10 mouse cellular contexts compared by ENCODE assay signal in the genomic region with DNA sequence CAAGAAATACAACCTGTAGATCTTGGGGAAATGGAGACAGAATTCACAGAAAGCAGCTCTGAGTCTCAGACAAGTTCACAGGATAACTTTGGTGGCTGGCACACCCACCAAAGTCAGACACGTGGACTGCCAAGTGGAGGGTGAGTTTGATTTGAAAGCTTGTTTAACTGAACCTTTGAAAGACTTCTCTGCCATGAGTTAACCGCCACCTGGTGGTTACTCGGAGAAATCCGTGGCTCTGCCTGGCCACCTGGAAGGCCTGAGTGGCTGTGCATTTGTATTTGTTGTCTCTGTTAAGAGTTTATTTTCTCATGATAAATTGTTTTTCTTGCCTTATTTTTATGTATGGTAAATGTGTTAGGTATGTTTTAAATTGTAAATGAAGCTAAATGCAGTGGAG. TPM values are rescaled to one million over a fixed set of nuclear protein-coding genes. Genes with fewer than 3 reads are reported as not detected.
DNase-seq lines count a peak whose midpoint lies in the region; ATAC-seq and TF ChIP-seq lines count a peak whose summit lies in the region.
"Had no signal": no experiment of that assay in that cellular context is flagged by ENCODE, and none has a peak within 500 bp of the region (broad histone marks: within the 10 kb centered on the region; RNA-seq: fewer than 3 reads in every experiment).

No protein-coding gene starts in this region.

- H3K9me3 ChIP-seq in hindbrain, postnatal 0 days (ENCODE audit: low read length): no peaks in the 10 kb centered on the region
- H3K9me3 ChIP-seq: lung, embryonic 15.5 days had no signal

- peak; percentile 69 for DNase-seq in cerebellum, adult 18-20 months
- DNase-seq in cerebellum, adult 11-12 months: no peak
- DNase-seq in left cerebral cortex, adult 18-20 months (ENCODE audit: low spot score in 2 of 2): peak; percentile 37 to 51
- DNase-seq in left cerebral cortex, adult 8-10 months (ENCODE audit: low spot score in 2 of 2): no peak
- peak; percentile 78 for DNase-seq in ZHBTc4 (ENCODE audit: low read depth, low spot score)
- peak; percentile 67 for DNase-seq in hindbrain, postnatal 0 days (ENCODE audit: low spot score)
- DNase-seq in lung, postnatal 4 days: peak; percentile 28 to 48
- DNase-seq in urinary bladder, adult 18-20 months (ENCODE audit: low spot score in 2 of 2): no peak

- no peaks in the 10 kb centered on the region for H3K27me3 ChIP-seq in hindbrain, postnatal 0 days (ENCODE audit: insufficient read depth, low read length)
- H3K27me3 ChIP-seq: lung, embryonic 15.5 days had no signal

- 9% methylated on average over 4 of the region's 4 CpGs for WGBS in hindbrain, postnatal 0 days

- no peak overlapping the region for H3K27ac ChIP-seq in hindbrain, postnatal 0 days
- H3K27ac ChIP-seq: lung, embryonic 15.5 days had no signal

- H3K9ac ChIP-seq in hindbrain, postnatal 0 days (replicated peaks; ENCODE audit: low read length): no peak overlapping the region
- H3K9ac ChIP-seq: lung, embryonic 15.5 days had no signal

- H3K4me1 ChIP-seq in hindbrain, postnatal 0 days (ENCODE audit: insufficient read depth, low read length): no peaks in the 10 kb centered on the region
- H3K4me1 ChIP-seq: lung, embryonic 15.5 days had no signal

- peak; percentile 73 for TF ChIP-seq CTCF in hindbrain, postnatal 0 days (IDR thresholded peaks at IDR 0.05; ENCODE audit: low read depth)

- no peak overlapping the region for H3K4me3 ChIP-seq in hindbrain, postnatal 0 days (ENCODE audit: low read length)
- H3K4me3 ChIP-seq: lung, embryonic 15.5 days had no signal

- no peaks in the 10 kb centered on the region for H3K36me3 ChIP-seq in hindbrain, postnatal 0 days (ENCODE audit: insufficient read depth, low read length)
- H3K36me3 ChIP-seq: lung, embryonic 15.5 days had no signal

- ATAC-seq in hindbrain, postnatal 0 days: no peak

- no peak overlapping the region for H3K4me2 ChIP-seq in hindbrain, postnatal 0 days (ENCODE audit: low read depth, low read length)
- H3K4me2 ChIP-seq: lung, embryonic 15.5 days had no signal

RNA-seq across cellular contexts. Expression of gene Gm26661, which starts 10.4 kb away (rescaled TPM):
- total RNA-seq in left cerebral cortex, adult 18-20 months (2021): not detected
- total RNA-seq in left cerebral cortex, adult 8-10 months (2022): not detected
- total RNA-seq in hindbrain, postnatal 0 days (2014; rRNA removed): not detected in 2 replicates
- 0.94 TPM in 1 of 2 replicates, not detected in the other for polyA plus RNA-seq in hindbrain, postnatal 0 days (2015; fragmentation: Nextera tagmentation; extraction: Ambion mirVana)
- total RNA-seq: ES-E14 had no signal
- polyA plus RNA-seq: lung, embryonic 15.5 days had no signal

RNA-seq across cellular contexts. Expression of gene Flnb, which starts 15.9 kb away (rescaled TPM):
- total RNA-seq in left cerebral cortex, adult 18-20 months (2021): 10 to 100 TPM; 47.4 to 50.6 TPM
- 10 to 100 TPM; 27.6 to 79.3 (median 41.4) TPM for total RNA-seq in left cerebral cortex, adult 8-10 months (2022)
- 28.8 and 32.7 TPM in 2 replicates for total RNA-seq in hindbrain, postnatal 0 days (2014; rRNA removed)
- 4.2 and 8.5 TPM in 2 replicates for polyA plus RNA-seq in hindbrain, postnatal 0 days (2015; fragmentation: Nextera tagmentation; extraction: Ambion mirVana)

Comparison
In these comparisons a context has a peak if more than half of its experiments do, and no peak if none do; other contexts are left out.
1. DNase-seq: peak in cerebellum, adult 18-20 months (2 of 2), left cerebral cortex, adult 18-20 months (2 of 2), ZHBTc4 (single experiment), hindbrain, postnatal 0 days (single experiment) and lung, postnatal 4 days (2 of 2); none in cerebellum, adult 11-12 months (single experiment), left cerebral cortex, adult 8-10 months (0 of 2) and urinary bladder, adult 18-20 months (0 of 2).